ENCODE assay signal across 8 mouse cellular contexts in genomic region chr11:113101534-113101933, GRCm38 (mm10).
DNase-seq lines count a peak whose midpoint lies in the region; ATAC-seq lines count a peak whose summit lies in the region.

No protein-coding gene starts in this region.

- 0 out of 2 replicates have a peak overlapping the region, but pooled peaks have one; percentile 42 for H3K27ac ChIP-seq in forebrain, embryonic 12.5 days
- no peak overlapping the region for H3K27ac ChIP-seq in forebrain, embryonic 13.5 days
- H3K27ac ChIP-seq in heart, embryonic 12.5 days (ENCODE audit: poor library complexity, severe bottlenecking): no peak overlapping the region

- 0 out of 2 replicates have a peak, but pooled peaks cover 4% of the 10 kb centered on the region for H3K36me3 ChIP-seq in forebrain, embryonic 12.5 days (replicated peaks)
- H3K36me3 ChIP-seq in forebrain, embryonic 13.5 days (ENCODE audit: poor library complexity, severe bottlenecking): no peaks in the 10 kb centered on the region
- no peaks in the 10 kb centered on the region for H3K36me3 ChIP-seq in heart, embryonic 12.5 days

- DNase-seq in kidney, postnatal 10 days: peak; percentile 57
- DNase-seq in layer of hippocampus, adult 18-20 months (ENCODE audit: low spot score in 2 of 2): no peak
- DNase-seq in gastrocnemius, postnatal 10 days: no peak
- DNase-seq in left cerebral cortex, postnatal 36 days (ENCODE audit: low spot score in 2 of 2): no peak

- no peak overlapping the region for H3K4me2 ChIP-seq in forebrain, embryonic 12.5 days
- H3K4me2 ChIP-seq in forebrain, embryonic 13.5 days: no peak overlapping the region
- H3K4me2 ChIP-seq in heart, embryonic 12.5 days: peak overlapping the region; percentile 38

- no peaks in the 10 kb centered on the region for H3K9me3 ChIP-seq in forebrain, embryonic 12.5 days
- no peaks in the 10 kb centered on the region for H3K9me3 ChIP-seq in forebrain, embryonic 13.5 days (replicated peaks)
- no peaks in the 10 kb centered on the region for H3K9me3 ChIP-seq in heart, embryonic 12.5 days (replicated peaks)

- H3K9ac ChIP-seq in forebrain, embryonic 12.5 days: no peak overlapping the region; the same call in 1 of the 2 replicates
- no peak overlapping the region for H3K9ac ChIP-seq in forebrain, embryonic 13.5 days
- H3K9ac ChIP-seq in heart, embryonic 12.5 days: no peak overlapping the region

- WGBS in forebrain, embryonic 12.5 days: 63% methylated on average over 11 of the region's 11 CpGs
- 70% methylated on average over 11 of the region's 11 CpGs for WGBS in forebrain, embryonic 13.5 days
- 41% methylated on average over 11 of the region's 11 CpGs for WGBS in heart, embryonic 12.5 days

- no peak for ATAC-seq in forebrain, embryonic 12.5 days (ENCODE audit: low FRiP score)
- no peak for ATAC-seq in forebrain, embryonic 13.5 days
- ATAC-seq in heart, embryonic 12.5 days (ENCODE audit: insufficient number of reproducible peaks, low FRiP score): peak; percentile 39; the same call in 1 of the 2 replicates
- ATAC-seq in megakaryocyte, adult 5-6 weeks (ENCODE audit: poor library complexity, severe bottlenecking): peak; percentile 66

- H3K4me1 ChIP-seq in forebrain, embryonic 12.5 days: peaks cover 29% of the 10 kb centered on the region
- peaks cover 47% of the 10 kb centered on the region for H3K4me1 ChIP-seq in forebrain, embryonic 13.5 days
- H3K4me1 ChIP-seq in heart, embryonic 12.5 days (replicated peaks): peaks cover 21% of the 10 kb centered on the region

- H3K4me3 ChIP-seq in forebrain, embryonic 12.5 days (replicated peaks): no peak overlapping the region
- H3K4me3 ChIP-seq in forebrain, embryonic 13.5 days: no peak overlapping the region
- H3K4me3 ChIP-seq in heart, embryonic 12.5 days: no peak overlapping the region

- no peaks in the 10 kb centered on the region for H3K27me3 ChIP-seq in forebrain, embryonic 12.5 days
- no peaks in the 10 kb centered on the region for H3K27me3 ChIP-seq in forebrain, embryonic 13.5 days
- peaks cover 2% of the 10 kb centered on the region; the same call in 1 of the 2 replicates for H3K27me3 ChIP-seq in heart, embryonic 12.5 days (replicated peaks)

- intact Hi-C loops in left cerebral cortex, postnatal 36 days (cut with DNase I): no loop called here

Comparison
In these comparisons a context has a peak if more than half of its experiments do, and no peak if none do; other contexts are left out.
1. ATAC-seq: peak in heart, embryonic 12.5 days (single experiment) and megakaryocyte, adult 5-6 weeks (single experiment); none in forebrain, embryonic 12.5 days (single experiment) and forebrain, embryonic 13.5 days (single experiment).